In genomic region chr9:62763478-62763877, GRCm38 (mm10) we compare ENCODE assay signal across 8 mouse cellular contexts. TPM values are rescaled to one million over a fixed set of nuclear protein-coding genes. Genes with fewer than 3 reads are reported as not detected.
A peak's percentile ranks its signal among the peaks of the same experiment; 100 is the strongest.
DNase-seq lines count a peak whose midpoint lies in the region; ATAC-seq lines count a peak whose summit lies in the region.
"Had no signal": no experiment of that assay in that cellular context is flagged by ENCODE, and none has a peak within 500 bp of the region (broad histone marks: within the 10 kb centered on the region; RNA-seq: fewer than 3 reads in every experiment).

No protein-coding gene starts in this region.

- H3K4me1 ChIP-seq in embryonic facial prominence, embryonic 11.5 days (ENCODE audit: control insufficient read depth, insufficient read depth, low read length): no peaks in the 10 kb centered on the region
- H3K4me1 ChIP-seq in intestine, embryonic 16.5 days (ENCODE audit: control insufficient read depth, insufficient read depth, low read length): no peaks in the 10 kb centered on the region
- no peaks in the 10 kb centered on the region for H3K4me1 ChIP-seq in stomach, embryonic 14.5 days (ENCODE audit: control insufficient read depth, insufficient read depth, low read length)
- H3K4me1 ChIP-seq: liver, embryonic 15.5 days had no signal

- H3K4me2 ChIP-seq in embryonic facial prominence, embryonic 11.5 days (ENCODE audit: low read depth, low read length): 0 out of 2 replicates have a peak overlapping the region, but pooled peaks have one; percentile 8
- H3K4me2 ChIP-seq in intestine, embryonic 16.5 days (ENCODE audit: low read depth, low read length): peak overlapping the region; percentile 37; the same call in 1 of the 2 replicates
- H3K4me2 ChIP-seq in stomach, embryonic 14.5 days (replicated peaks; ENCODE audit: low read depth, low read length): peak overlapping the region; percentile 14
- H3K4me2 ChIP-seq: liver, embryonic 15.5 days had no signal

- 16% methylated on average over 13 of the region's 13 CpGs for WGBS in embryonic facial prominence, embryonic 11.5 days
- WGBS in intestine, embryonic 16.5 days: 12% methylated on average over 13 of the region's 13 CpGs
- 8% methylated on average over 13 of the region's 13 CpGs for WGBS in stomach, embryonic 14.5 days

- H3K36me3 ChIP-seq in embryonic facial prominence, embryonic 11.5 days (replicated peaks; ENCODE audit: control insufficient read depth, insufficient read depth, low read depth, low read length): no peaks in the 10 kb centered on the region
- no peaks in the 10 kb centered on the region for H3K36me3 ChIP-seq in intestine, embryonic 16.5 days (ENCODE audit: control insufficient read depth, insufficient read depth, low read length)
- H3K36me3 ChIP-seq in stomach, embryonic 14.5 days (ENCODE audit: control insufficient read depth, insufficient read depth, low read length): no peaks in the 10 kb centered on the region
- H3K36me3 ChIP-seq: liver, embryonic 15.5 days had no signal

- no peak overlapping the region for H3K4me3 ChIP-seq in embryonic facial prominence, embryonic 11.5 days (ENCODE audit: low read depth, low read length)
- no peak overlapping the region for H3K4me3 ChIP-seq in intestine, embryonic 16.5 days (ENCODE audit: low read length)
- no peak overlapping the region for H3K4me3 ChIP-seq in stomach, embryonic 14.5 days (ENCODE audit: low read depth, low read length)
- H3K4me3 ChIP-seq: liver, embryonic 15.5 days had no signal

- H3K27ac ChIP-seq in embryonic facial prominence, embryonic 11.5 days (replicated peaks; ENCODE audit: low read depth, low read length): no peak overlapping the region
- H3K27ac ChIP-seq in intestine, embryonic 16.5 days (ENCODE audit: low read length): no peak overlapping the region
- no peak overlapping the region for H3K27ac ChIP-seq in stomach, embryonic 14.5 days (ENCODE audit: low read length)
- H3K27ac ChIP-seq: liver, embryonic 15.5 days had no signal

- H3K27me3 ChIP-seq in embryonic facial prominence, embryonic 11.5 days (ENCODE audit: control insufficient read depth, insufficient read depth, low read length): no peaks in the 10 kb centered on the region
- H3K27me3 ChIP-seq in intestine, embryonic 16.5 days (replicated peaks; ENCODE audit: control insufficient read depth, insufficient read depth, low read length): no peaks in the 10 kb centered on the region
- no peaks in the 10 kb centered on the region for H3K27me3 ChIP-seq in stomach, embryonic 14.5 days (ENCODE audit: control insufficient read depth, insufficient read depth, low read length)
- H3K27me3 ChIP-seq: liver, embryonic 15.5 days had no signal

- no peaks in the 10 kb centered on the region for H3K9me3 ChIP-seq in embryonic facial prominence, embryonic 11.5 days (replicated peaks; ENCODE audit: control insufficient read depth, low read length)
- no peaks in the 10 kb centered on the region for H3K9me3 ChIP-seq in intestine, embryonic 16.5 days (ENCODE audit: control insufficient read depth, low read length)
- H3K9me3 ChIP-seq in stomach, embryonic 14.5 days (ENCODE audit: control insufficient read depth, low read depth, low read length): no peaks in the 10 kb centered on the region
- H3K9me3 ChIP-seq: liver, embryonic 15.5 days had no signal

- DNase-seq in left cerebral cortex, adult 18-20 months (ENCODE audit: low spot score in 2 of 2): peak; percentile 51 to 59
- no peak for DNase-seq in left cerebral cortex, adult 11 months (ENCODE audit: low spot score)
- DNase-seq in embryonic facial prominence, embryonic 11.5 days (ENCODE audit: low spot score): peak; percentile 38
- DNase-seq in cerebellum, adult 11-12 months: no peak
- no peak for DNase-seq in kidney, postnatal 14 days

- no peak overlapping the region for H3K9ac ChIP-seq in embryonic facial prominence, embryonic 11.5 days (replicated peaks; ENCODE audit: low read length)
- H3K9ac ChIP-seq in intestine, embryonic 16.5 days (ENCODE audit: low read depth, low read length): 0 out of 2 replicates have a peak overlapping the region, but pooled peaks have one; percentile 10
- no peak overlapping the region for H3K9ac ChIP-seq in stomach, embryonic 14.5 days (replicated peaks; ENCODE audit: low read depth, low read length)
- H3K9ac ChIP-seq: liver, embryonic 15.5 days had no signal

- ATAC-seq in embryonic facial prominence, embryonic 11.5 days (replicated peaks; ENCODE audit: insufficient number of reproducible peaks, low FRiP score, low TSS enrichment, low read depth): no peak
- ATAC-seq in intestine, embryonic 16.5 days: 0 out of 2 replicates have a peak, but pooled peaks have one; percentile 36
- peak; percentile 28; the same call in 1 of the 2 replicates for ATAC-seq in stomach, embryonic 14.5 days (ENCODE audit: insufficient number of reproducible peaks, insufficient read depth, low FRiP score, low read depth)

RNA-seq across cellular contexts. Expression of gene Fem1b, which starts 48.3 kb away (rescaled TPM):
- total RNA-seq in left cerebral cortex, adult 18-20 months (2021): 100 to 1,000 TPM; 109 to 114 TPM
- polyA plus RNA-seq in embryonic facial prominence, embryonic 11.5 days (2014; fragmentation: Nextera tagmentation; extraction: Ambion mirVana): 38.4 and 41.1 TPM in 2 replicates
- 12.2 and 12.5 TPM in 2 replicates for polyA plus RNA-seq in intestine, embryonic 16.5 days (2015; fragmentation: Nextera tagmentation; extraction: Ambion mirVana)
- 30.6 TPM in 2 replicates for polyA plus RNA-seq in stomach, embryonic 14.5 days (2014; fragmentation: Nextera tagmentation; extraction: Ambion mirVana)

Comparison
In these comparisons a context has a peak if more than half of its experiments do, and no peak if none do; other contexts are left out.
1. DNase-seq: peak in left cerebral cortex, adult 18-20 months (2 of 2) and embryonic facial prominence, embryonic 11.5 days (single experiment); none in left cerebral cortex, adult 11 months (single experiment), cerebellum, adult 11-12 months (single experiment) and kidney, postnatal 14 days (single experiment).
2. Peak in every context shown above with its lines, with median percentiles within 50 percentile points of each other: H3K4me2 ChIP-seq.